In genomic region chr19:46646041-46646481, GRCm38 (mm10) we compare ENCODE assay signal across 10 mouse cellular contexts. TPM values are rescaled to one million over a fixed set of nuclear protein-coding genes. Genes with fewer than 3 reads are reported as not detected.
DNase-seq lines count a peak whose midpoint lies in the region; ATAC-seq and TF ChIP-seq lines count a peak whose summit lies in the region.
"Had no signal": no experiment of that assay in that cellular context is flagged by ENCODE, and none has a peak within 500 bp of the region (broad histone marks: within the 10 kb centered on the region; RNA-seq: fewer than 3 reads in every experiment).

No protein-coding gene starts in this region.

- peak overlapping the region; percentile 70; the same call in 1 of the 2 replicates for H3K27ac ChIP-seq in left cerebral cortex, adult 2 months
- peak overlapping the region; percentile 82 for H3K27ac ChIP-seq in limb, embryonic 15.5 days

- WGBS in limb, embryonic 15.5 days = 56% methylated on average over 12 of the region's 12 CpGs

- no peak for ATAC-seq in limb, embryonic 15.5 days (ENCODE audit: insufficient number of reproducible peaks, low FRiP score, low TSS enrichment, low read depth)

- H3K9me3 ChIP-seq in limb, embryonic 15.5 days = no peaks in the 10 kb centered on the region

- H3K36me3 ChIP-seq in limb, embryonic 15.5 days = peaks cover 5% of the 10 kb centered on the region; the same call in 1 of the 2 replicates

- DNase-seq in adrenal gland, postnatal 14 days = peak; percentile 65
- DNase-seq in adrenal gland, adult 18-20 months (ENCODE audit: low spot score in 2 of 2) = no peak
- no peak for DNase-seq in left cerebral cortex, adult 2 months (ENCODE audit: extremely low spot score in 1 of 2, low spot score in 2 of 2)
- DNase-seq in left cerebral cortex, adult 11 months (ENCODE audit: low spot score) = no peak
- peak; percentile 82 for DNase-seq in fat pad, adult 2 months (ENCODE audit: extremely low read depth, low read depth, low spot score)
- DNase-seq in embryo, embryonic 11 days = no peak
- no peak for DNase-seq in B cell, adult 2 months

- H3K4me1 ChIP-seq in limb, embryonic 15.5 days = peaks cover 76% of the 10 kb centered on the region

- no peak overlapping the region for H3K9ac ChIP-seq in limb, embryonic 15.5 days

- no peak overlapping the region for H3K4me2 ChIP-seq in limb, embryonic 15.5 days

- H3K27me3 ChIP-seq in limb, embryonic 15.5 days = no peaks in the 10 kb centered on the region

- H3K4me3 ChIP-seq in left cerebral cortex, adult 2 months = no peak overlapping the region
- no peak overlapping the region for H3K4me3 ChIP-seq in limb, embryonic 15.5 days

- TF ChIP-seq CTCF in left cerebral cortex, adult 2 months (IDR thresholded peaks at IDR 0.05) = no peak

- intact Hi-C loops in left cerebral cortex, adult 2 months (cut with DNase I) = no loop called here

RNA-seq across cellular contexts. Expression of gene Cyp17a1, which starts 26.9 kb away (rescaled TPM):
- total RNA-seq in adrenal gland, postnatal 14 days (2021) = 10.6 and 12.0 TPM in 2 replicates
- 1 to 10 TPM; 2.1 to 4.8 TPM for total RNA-seq in adrenal gland, adult 18-20 months (2021)
- not detected for total RNA-seq in left cerebral cortex, adult 2 months (2021)
- polyA plus RNA-seq in limb, embryonic 15.5 days (2015; fragmentation: Nextera tagmentation; extraction: Ambion mirVana) = 1.9 and 2.7 TPM in 2 replicates
- polyA plus RNA-seq: cortical plate, adult 2 months; intestine, embryonic 14.5 days had no signal

RNA-seq across cellular contexts. Expression of gene Borcs7, which starts 43.6 kb away (rescaled TPM):
- total RNA-seq in adrenal gland, postnatal 14 days (2021) = 15.2 and 15.8 TPM in 2 replicates
- total RNA-seq in adrenal gland, adult 18-20 months (2021) = 10 to 100 TPM; 11.4 to 13.4 TPM
- total RNA-seq in left cerebral cortex, adult 2 months (2021) = 10 to 100 TPM; 22.0 to 22.3 TPM
- 13.5 and 14.3 TPM in 2 replicates for polyA plus RNA-seq in limb, embryonic 15.5 days (2015; fragmentation: Nextera tagmentation; extraction: Ambion mirVana)

RNA-seq across cellular contexts. Expression of gene Wbp1l, which starts 47.2 kb away (rescaled TPM):
- total RNA-seq in adrenal gland, postnatal 14 days (2021) = 132 and 137 TPM in 2 replicates
- total RNA-seq in adrenal gland, adult 18-20 months (2021) = 100 to 1,000 TPM in 1 of 2 experiments, 10 to 100 TPM in 1; 86.9 to 179 TPM
- 10 to 100 TPM; 36.8 to 42.6 TPM for total RNA-seq in left cerebral cortex, adult 2 months (2021)
- 53.4 and 59.3 TPM in 2 replicates for polyA plus RNA-seq in limb, embryonic 15.5 days (2015; fragmentation: Nextera tagmentation; extraction: Ambion mirVana)

Comparison
In these comparisons a context has a peak if more than half of its experiments do, and no peak if none do; other contexts are left out.
1. DNase-seq: peak in adrenal gland, postnatal 14 days (single experiment) and fat pad, adult 2 months (single experiment); none in adrenal gland, adult 18-20 months (0 of 2), left cerebral cortex, adult 2 months (0 of 2), left cerebral cortex, adult 11 months (single experiment), embryo, embryonic 11 days (single experiment) and B cell, adult 2 months (0 of 2).